Mouse (Mus musculus) thymus, postnatal 0 days (tissue): ENCODE measurements at regions not wholly inside any gene's neighbourhood (a gene's known extent, or its start where the extent isn't known, plus 50 kb on each side); places are given as distances from the start of the nearest gene placed in this dataset.

Experiments used
- DNase-seq: peaks from one replicate; pipeline ENCODE4 v3.0.0-alpha.2; 2015; ENCODE audit warnings: low spot score

DNA sequence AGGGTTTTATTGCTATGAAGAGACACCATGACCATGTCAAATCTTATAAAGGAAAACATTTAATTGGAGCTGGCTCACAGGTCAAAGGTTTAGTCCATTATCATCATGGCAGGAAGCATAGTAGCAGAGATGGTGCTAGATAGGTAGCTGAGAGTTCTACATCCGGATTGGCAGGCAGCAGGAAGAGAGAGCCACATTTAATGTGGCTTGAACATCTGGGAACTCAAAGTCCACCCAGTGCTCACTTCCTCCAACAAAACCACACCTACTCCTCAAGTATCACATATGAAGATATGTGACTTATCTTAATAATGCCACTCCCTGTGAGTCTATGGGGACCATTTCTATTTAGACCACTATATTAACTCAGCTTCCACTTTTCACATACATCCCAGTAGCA, 93.2 kb upstream of the Fbxo33 start:
- no peak for DNase-seq

DNA sequence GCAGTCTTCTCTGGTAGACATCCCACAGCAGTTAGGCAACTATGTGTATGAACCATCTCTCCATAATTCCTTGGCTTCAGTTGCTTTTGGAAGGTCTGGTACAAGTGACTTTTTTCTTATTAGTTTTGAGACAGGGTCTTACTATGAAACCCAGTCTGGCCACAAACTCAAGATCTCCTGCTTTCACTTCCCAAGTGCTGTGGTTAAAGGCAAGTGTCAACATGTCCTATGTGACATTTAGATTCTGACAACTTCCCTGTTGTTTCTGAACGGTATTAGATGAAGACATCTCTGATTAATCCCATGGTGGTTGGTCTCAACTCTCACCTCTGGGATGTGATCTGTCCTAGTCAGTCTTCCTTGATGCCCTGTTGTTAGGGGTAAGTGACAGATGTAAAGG, 88.4 kb upstream of the Fbxo33 start:
- no peak for DNase-seq

DNA sequence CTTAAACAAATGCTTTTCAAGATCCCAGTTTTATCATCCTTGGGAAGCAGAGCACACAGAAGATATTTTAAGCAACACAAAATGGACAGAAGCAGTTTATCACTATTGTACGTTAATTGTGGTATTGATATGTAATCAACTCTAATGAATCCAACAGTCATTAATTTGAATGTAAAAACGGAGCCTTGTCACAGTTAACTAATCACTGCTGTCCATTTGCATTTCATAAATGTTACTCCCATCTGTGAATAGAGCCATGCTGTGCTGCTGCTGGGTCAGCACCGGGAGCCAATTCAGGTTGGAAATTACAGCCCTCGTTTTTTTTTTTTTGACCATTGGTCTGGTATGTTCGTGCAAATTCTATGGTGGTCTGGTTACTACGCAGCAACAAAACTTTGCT, 85.0 kb upstream of the Fbxo33 start:
- DNase-seq, result no peak
